9 mouse cellular contexts compared by ENCODE assay signal in the genomic region with DNA sequence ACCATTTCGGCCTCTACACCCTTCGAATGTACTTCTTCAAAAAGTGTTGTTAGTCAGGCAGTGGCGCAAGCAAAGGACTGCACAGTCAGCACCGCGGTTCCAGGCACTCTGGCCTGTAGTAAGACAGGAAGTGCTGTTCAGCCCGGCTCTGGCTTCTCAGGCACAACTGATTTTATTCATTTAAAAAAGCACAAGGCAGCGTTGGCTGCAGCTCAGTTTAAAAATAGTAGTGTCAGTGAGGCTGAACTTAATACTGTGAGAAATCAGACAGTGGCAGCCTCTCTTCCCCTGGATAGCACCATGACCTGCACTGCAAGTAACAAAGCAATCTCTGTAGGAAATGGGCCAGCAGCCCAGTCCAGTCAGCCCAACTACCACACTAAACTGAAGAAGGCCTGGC. TPM values are rescaled to one million over a fixed set of nuclear protein-coding genes. Genes with fewer than 3 reads are reported as not detected.
A peak's percentile ranks its signal among the peaks of the same experiment; 100 is the strongest.
DNase-seq lines count a peak whose midpoint lies in the region; ATAC-seq and TF ChIP-seq lines count a peak whose summit lies in the region.
"Had no signal": no experiment of that assay in that cellular context is flagged by ENCODE, and none has a peak within 500 bp of the region (broad histone marks: within the 10 kb centered on the region; RNA-seq: fewer than 3 reads in every experiment).

No protein-coding gene starts in this region.

- H3K9me3 ChIP-seq in midbrain, postnatal 0 days (ENCODE audit: low read length) = no peaks in the 10 kb centered on the region
- H3K9me3 ChIP-seq in midbrain, embryonic 13.5 days = no peaks in the 10 kb centered on the region
- no peaks in the 10 kb centered on the region for H3K9me3 ChIP-seq in lung, embryonic 16.5 days (ENCODE audit: control insufficient read depth, low read length)
- no peaks in the 10 kb centered on the region for H3K9me3 ChIP-seq in stomach, postnatal 0 days (ENCODE audit: control insufficient read depth, low read length)
- H3K9me3 ChIP-seq: liver, embryonic 15.5 days had no signal

- H3K9ac ChIP-seq in midbrain, postnatal 0 days (replicated peaks; ENCODE audit: low read length, poor library complexity, severe bottlenecking) = no peak overlapping the region
- H3K9ac ChIP-seq in midbrain, embryonic 13.5 days (replicated peaks) = no peak overlapping the region
- no peak overlapping the region for H3K9ac ChIP-seq in lung, embryonic 16.5 days (ENCODE audit: low read length)
- no peak overlapping the region for H3K9ac ChIP-seq in stomach, postnatal 0 days (ENCODE audit: low read length)
- H3K9ac ChIP-seq: liver, embryonic 15.5 days had no signal

- TF ChIP-seq CTCF in midbrain, postnatal 0 days (IDR thresholded peaks at IDR 0.05) = no peak
- TF ChIP-seq CTCF in cerebellum, adult 2 months (IDR thresholded peaks at IDR 0.05; ENCODE audit: borderline replicate concordance, insufficient read depth, low read depth, low read length) = no peak
- no peak for TF ChIP-seq CTCF in stomach, postnatal 0 days (IDR thresholded peaks at IDR 0.05; ENCODE audit: low read depth)

- 0 out of 2 replicates have a peak overlapping the region, but pooled peaks have one; percentile 21 for H3K27ac ChIP-seq in midbrain, postnatal 0 days (ENCODE audit: low read depth, low read length)
- H3K27ac ChIP-seq in midbrain, embryonic 13.5 days = no peak overlapping the region
- H3K27ac ChIP-seq in cerebellum, adult 2 months (ENCODE audit: insufficient read depth, low read length) = no peak overlapping the region
- peak overlapping the region; percentile 23 for H3K27ac ChIP-seq in lung, embryonic 16.5 days (ENCODE audit: low read length)
- peak overlapping the region; percentile 42; the same call in 1 of the 2 replicates for H3K27ac ChIP-seq in stomach, postnatal 0 days (replicated peaks)
- H3K27ac ChIP-seq: liver, embryonic 15.5 days had no signal

- TF ChIP-seq EP300 in stomach, postnatal 0 days (optimal IDR thresholded peaks at IDR 0.05) = no peak

- no peak overlapping the region for H3K4me3 ChIP-seq in midbrain, postnatal 0 days (ENCODE audit: low read depth, low read length)
- no peak overlapping the region for H3K4me3 ChIP-seq in midbrain, embryonic 13.5 days (replicated peaks)
- no peak overlapping the region for H3K4me3 ChIP-seq in cerebellum, adult 2 months (replicated peaks; ENCODE audit: insufficient read depth, low read depth, low read length)
- no peak overlapping the region for H3K4me3 ChIP-seq in lung, embryonic 16.5 days (ENCODE audit: low read length)
- no peak overlapping the region for H3K4me3 ChIP-seq in stomach, postnatal 0 days (ENCODE audit: low read depth, low read length)
- H3K4me3 ChIP-seq: liver, embryonic 15.5 days had no signal

- H3K27me3 ChIP-seq in midbrain, postnatal 0 days (ENCODE audit: insufficient read depth, low read length) = no peaks in the 10 kb centered on the region
- no peaks in the 10 kb centered on the region for H3K27me3 ChIP-seq in midbrain, embryonic 13.5 days
- no peaks in the 10 kb centered on the region for H3K27me3 ChIP-seq in cerebellum, adult 2 months (ENCODE audit: control insufficient read depth, insufficient read depth, low read length)
- H3K27me3 ChIP-seq in lung, embryonic 16.5 days (ENCODE audit: control insufficient read depth, insufficient read depth, low read depth, low read length) = no peaks in the 10 kb centered on the region
- H3K27me3 ChIP-seq in stomach, postnatal 0 days (ENCODE audit: control insufficient read depth, insufficient read depth, low read length) = no peaks in the 10 kb centered on the region
- H3K27me3 ChIP-seq: liver, embryonic 15.5 days had no signal

- H3K4me2 ChIP-seq in midbrain, postnatal 0 days (ENCODE audit: low read depth, low read length, poor library complexity, severe bottlenecking) = no peak overlapping the region
- no peak overlapping the region for H3K4me2 ChIP-seq in midbrain, embryonic 13.5 days (replicated peaks)
- H3K4me2 ChIP-seq in lung, embryonic 16.5 days (ENCODE audit: low read depth, low read length) = no peak overlapping the region
- no peak overlapping the region for H3K4me2 ChIP-seq in stomach, postnatal 0 days (replicated peaks; ENCODE audit: low read depth)
- H3K4me2 ChIP-seq: liver, embryonic 15.5 days had no signal

- DNase-seq in midbrain, postnatal 0 days (ENCODE audit: low spot score) = peak; percentile 68
- peak; percentile 47 to 68 for DNase-seq in cerebellum, adult 2 months
- peak; percentile 59 to 61 for DNase-seq in kidney, postnatal 36 days
- no peak for DNase-seq in stomach, postnatal 0 days (ENCODE audit: low spot score)
- DNase-seq in ovary, postnatal 14 days (ENCODE audit: low spot score) = no peak

- no peak for TF ChIP-seq POLR2A in cerebellum, adult 2 months (IDR thresholded peaks at IDR 0.05; ENCODE audit: borderline replicate concordance, insufficient read depth, low read length)

- WGBS in midbrain, postnatal 0 days = 72% methylated on average over 7 of the region's 7 CpGs
- WGBS in midbrain, embryonic 13.5 days = 93% methylated on average over 7 of the region's 7 CpGs
- 37% methylated on average over 7 of the region's 7 CpGs for WGBS in cerebellum, adult 2 months
- WGBS in lung, embryonic 16.5 days = 47% methylated on average over 7 of the region's 7 CpGs
- 63% methylated on average over 7 of the region's 7 CpGs for WGBS in stomach, postnatal 0 days

- ATAC-seq in midbrain, postnatal 0 days (ENCODE audit: low FRiP score) = 0 out of 2 replicates have a peak, but pooled peaks have one; percentile 44
- no peak for ATAC-seq in midbrain, embryonic 13.5 days
- ATAC-seq in granulocyte monocyte progenitor cell, adult 5-6 weeks (replicated peaks; ENCODE audit: poor library complexity, severe bottlenecking) = peak; percentile 90
- peak; percentile 78 for ATAC-seq in lung, embryonic 16.5 days (ENCODE audit: low read depth)
- ATAC-seq in stomach, postnatal 0 days (ENCODE audit: low FRiP score, low TSS enrichment) = no peak

- H3K36me3 ChIP-seq in midbrain, postnatal 0 days (ENCODE audit: insufficient read depth, low read length) = peaks cover 20% of the 10 kb centered on the region
- H3K36me3 ChIP-seq in midbrain, embryonic 13.5 days = peaks cover 51% of the 10 kb centered on the region
- peaks cover 22% of the 10 kb centered on the region for H3K36me3 ChIP-seq in lung, embryonic 16.5 days (ENCODE audit: control insufficient read depth, insufficient read depth, low read length)
- H3K36me3 ChIP-seq in stomach, postnatal 0 days (ENCODE audit: control insufficient read depth, insufficient read depth, low read length) = peaks cover 14% of the 10 kb centered on the region; the same call in 1 of the 2 replicates

- H3K4me1 ChIP-seq in midbrain, postnatal 0 days (ENCODE audit: insufficient read depth, low read length) = no peaks in the 10 kb centered on the region
- H3K4me1 ChIP-seq in midbrain, embryonic 13.5 days (replicated peaks) = no peaks in the 10 kb centered on the region; the same call in 1 of the 2 replicates
- H3K4me1 ChIP-seq in cerebellum, adult 2 months (ENCODE audit: control insufficient read depth, insufficient read depth, low read length) = peaks cover 6% of the 10 kb centered on the region; the same call in 1 of the 2 replicates
- no peaks in the 10 kb centered on the region; the same call in 1 of the 2 replicates for H3K4me1 ChIP-seq in lung, embryonic 16.5 days (replicated peaks; ENCODE audit: control insufficient read depth, insufficient read depth, low read length)
- no peaks in the 10 kb centered on the region for H3K4me1 ChIP-seq in stomach, postnatal 0 days (replicated peaks; ENCODE audit: control insufficient read depth, insufficient read depth)
- H3K4me1 ChIP-seq: liver, embryonic 15.5 days had no signal

RNA-seq across cellular contexts. Expression of a gene that starts 59.0 kb away (rescaled TPM):
- total RNA-seq in midbrain, postnatal 0 days (2014; rRNA removed) = 15.5 and 17.3 TPM in 2 replicates
- polyA plus RNA-seq in midbrain, postnatal 0 days (2015; fragmentation: Nextera tagmentation; extraction: Ambion mirVana) = 34.4 and 36.1 TPM in 2 replicates
- polyA plus RNA-seq in midbrain, embryonic 13.5 days (2015; fragmentation: Nextera tagmentation; extraction: Ambion mirVana) = 43.0 and 43.3 TPM in 2 replicates
- polyA plus RNA-seq in cerebellum, adult 2 months (2012; rRNA removed) = 21.3 and 22.4 TPM in 2 replicates
- 22.8 and 32.9 TPM in 2 replicates for total RNA-seq in granulocyte monocyte progenitor cell, adult 5-6 weeks (2014; fragmentation: Nextera tagmentation)
- total RNA-seq in granulocyte monocyte progenitor cell, adult 5-6 weeks (2017) = 19.4 and 19.6 TPM in 2 replicates
- 36.8 and 39.5 TPM in 2 replicates for polyA plus RNA-seq in lung, embryonic 16.5 days (2015; fragmentation: Nextera tagmentation; extraction: Ambion mirVana)
- 34.6 and 35.5 TPM in 2 replicates for polyA plus RNA-seq in stomach, postnatal 0 days (2015; fragmentation: Nextera tagmentation; extraction: Ambion mirVana)

Comparison
In these comparisons a context has a peak if more than half of its experiments do, and no peak if none do; other contexts are left out.
1. ATAC-seq: peak in midbrain, postnatal 0 days (single experiment), granulocyte monocyte progenitor cell, adult 5-6 weeks (single experiment) and lung, embryonic 16.5 days (single experiment); none in midbrain, embryonic 13.5 days (single experiment) and stomach, postnatal 0 days (single experiment).
2. H3K27ac ChIP-seq: peak in midbrain, postnatal 0 days (single experiment), lung, embryonic 16.5 days (single experiment) and stomach, postnatal 0 days (single experiment); none in midbrain, embryonic 13.5 days (single experiment) and cerebellum, adult 2 months (single experiment).
3. DNase-seq: peak in midbrain, postnatal 0 days (single experiment), cerebellum, adult 2 months (2 of 2) and kidney, postnatal 36 days (2 of 2); none in stomach, postnatal 0 days (single experiment) and ovary, postnatal 14 days (single experiment).